Mouse (Mus musculus): ENCODE measurements at regions not wholly inside any gene's neighbourhood (a gene's known extent, or its start where the extent isn't known, plus 50 kb on each side); places are given as distances from the start of the nearest gene placed in this dataset.

DNA sequence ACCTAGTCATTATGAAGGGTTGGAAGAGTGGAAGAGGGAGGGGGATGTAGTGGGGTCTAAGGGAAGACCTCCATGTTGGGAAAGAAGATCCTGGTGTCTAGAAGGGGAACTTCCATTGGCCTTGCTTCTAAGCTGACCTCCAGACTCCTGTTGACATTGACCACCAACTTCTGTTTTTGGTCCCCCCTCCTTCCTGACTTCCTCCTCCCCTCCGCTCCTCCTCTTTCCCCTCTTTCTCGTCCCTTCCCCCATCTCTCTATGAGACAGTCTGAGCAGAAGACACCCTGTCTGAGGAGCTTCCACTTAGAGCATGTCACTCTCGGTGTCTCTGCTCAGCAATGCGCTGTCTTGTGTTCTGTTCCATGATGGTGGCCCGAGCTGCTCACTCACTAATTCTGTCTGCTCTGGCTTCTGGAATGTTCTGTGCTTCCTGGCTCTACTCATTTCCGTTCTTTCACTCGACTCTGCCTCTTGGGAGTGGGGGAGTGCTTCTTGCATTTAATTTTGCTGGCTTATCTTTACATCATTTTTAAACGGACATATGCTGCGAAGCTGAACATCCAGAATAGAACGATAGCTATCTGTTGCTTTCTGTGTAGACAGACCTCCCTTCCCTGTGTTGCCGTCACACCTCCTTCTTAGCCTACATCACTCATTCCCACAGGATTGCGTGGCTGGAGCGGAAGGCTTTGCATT, 148.7 kb downstream of the Tpra1 start:
- DNase-seq (ENCODE audit: extremely low spot score, low spot score), result no peak

GRCm38 (mm10) chr6:89052758-89053460, 150.9 kb downstream of the Tpra1 start:
- no peak for DNase-seq (ENCODE audit: extremely low spot score, low spot score)

DNA sequence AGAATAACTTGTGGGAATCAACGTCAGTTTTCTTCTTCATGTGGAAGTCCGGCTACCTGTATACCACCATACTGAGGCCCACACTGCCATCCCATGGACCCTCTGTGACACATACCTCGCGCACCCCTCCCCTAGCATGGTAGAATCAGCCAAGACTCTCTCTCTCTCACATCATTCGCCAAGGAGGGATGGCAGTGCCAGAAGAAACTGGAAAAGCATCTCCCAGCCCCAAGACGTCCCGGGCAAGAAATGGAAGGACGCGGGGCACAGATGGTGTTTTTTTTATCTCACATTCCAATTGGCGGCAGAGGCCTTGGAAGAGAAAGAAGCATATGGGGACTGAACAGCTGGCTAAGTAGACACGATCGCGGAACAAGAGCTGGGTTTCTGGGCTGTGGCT, 152.0 kb downstream of the Tpra1 start:
- DNase-seq (ENCODE audit: extremely low spot score, low spot score), result no peak

DNA sequence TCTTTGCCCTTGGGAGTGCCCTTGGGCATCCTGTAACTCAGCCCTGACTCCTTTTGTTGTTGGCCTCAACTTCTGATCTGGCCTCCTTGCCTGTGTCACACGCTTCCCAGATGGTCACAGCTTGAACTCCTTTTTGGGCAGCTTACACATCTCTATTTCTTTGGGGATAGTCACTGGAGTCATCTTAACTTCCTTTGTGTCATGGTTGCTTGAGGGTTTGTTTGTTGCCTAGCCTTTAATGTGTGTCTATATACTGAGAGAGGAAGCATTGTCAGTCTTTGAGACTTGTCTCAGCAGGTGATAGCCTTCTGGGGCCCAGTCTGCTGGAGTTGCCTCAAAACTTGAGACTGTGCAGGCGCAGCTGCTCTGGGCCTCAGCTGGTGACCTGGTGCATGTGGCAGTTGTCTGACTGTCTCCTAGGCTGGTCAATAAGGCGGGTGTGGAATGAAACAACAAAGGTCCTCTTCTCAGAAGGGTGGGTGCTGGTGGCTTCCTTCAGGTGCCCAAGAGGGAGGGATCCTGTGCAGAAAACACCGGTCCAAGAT, 157.5 kb downstream of the Tpra1 start:
- DNase-seq (ENCODE audit: extremely low spot score, low spot score), result no peak

GRCm38 (mm10) chr6:89064977-89065580, 163.0 kb downstream of the Tpra1 start:
- DNase-seq (ENCODE audit: extremely low spot score, low spot score), result no peak

- DNase-seq (ENCODE audit: extremely low spot score, low spot score), result no peak
Measured at GRCm38 (mm10) chr6:89066588-89066987, 164.5 kb downstream of the Tpra1 start.

- DNase-seq (ENCODE audit: extremely low spot score, low spot score), result no peak
Measured at GRCm38 (mm10) chr6:89068286-89068685, 166.2 kb downstream of the Tpra1 start.

GRCm38 (mm10) chr6:89069108-89069507, 167.1 kb downstream of the Tpra1 start:
- no peak for DNase-seq (ENCODE audit: extremely low spot score, low spot score)

- DNase-seq (ENCODE audit: extremely low spot score, low spot score), result peak; percentile 67
Measured at GRCm38 (mm10) chr6:89070011-89070410, 168.0 kb downstream of the Tpra1 start.

DNA sequence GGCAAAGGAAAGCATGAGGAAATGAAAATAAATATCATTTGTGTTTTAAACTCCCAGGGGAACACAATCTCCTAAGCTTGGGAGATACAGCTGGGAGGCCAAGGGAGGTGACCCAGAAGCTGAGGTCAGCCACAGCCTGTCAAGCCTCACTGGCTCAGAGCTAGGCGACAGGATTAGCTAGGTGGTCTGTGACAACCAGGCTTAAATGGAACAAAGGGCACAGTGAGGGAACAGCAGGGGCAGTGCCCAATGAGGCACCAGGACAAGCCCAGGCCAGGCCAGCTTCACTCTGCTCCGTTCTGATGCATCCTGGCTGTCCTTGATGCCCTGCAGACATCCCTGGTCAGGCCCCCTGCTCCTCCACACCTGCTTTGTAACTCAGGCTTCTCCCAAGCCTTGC, 169.7 kb downstream of the Tpra1 start:
- DNase-seq (ENCODE audit: extremely low spot score, low spot score), result no peak

- no peak for DNase-seq (ENCODE audit: extremely low spot score, low spot score)
Measured at GRCm38 (mm10) chr6:89072569-89072968, 170.5 kb downstream of the Tpra1 start.

GRCm38 (mm10) chr6:89081624-89082300, 179.7 kb downstream of the Tpra1 start:
- no peak for DNase-seq (ENCODE audit: extremely low spot score, low spot score)

DNA sequence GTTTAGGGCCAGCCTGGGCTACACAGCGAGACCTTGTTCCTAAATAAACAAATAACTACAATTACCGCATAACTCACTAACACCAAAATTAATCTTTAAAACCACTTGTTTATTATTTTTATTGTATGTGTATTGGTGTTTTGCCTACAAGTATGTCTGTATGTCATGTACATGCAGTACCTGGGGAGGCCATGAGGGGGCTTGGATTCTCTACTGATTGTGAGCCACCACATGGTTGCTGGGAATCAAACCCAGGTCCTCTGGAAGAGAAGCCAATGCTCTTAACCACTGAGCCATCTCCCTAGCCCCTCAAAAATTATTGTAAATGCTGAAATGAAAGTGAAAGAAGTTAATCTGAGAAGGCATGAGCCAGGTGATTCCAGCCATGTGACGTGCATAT, 182.4 kb downstream of the Tpra1 start:
- no peak for DNase-seq (ENCODE audit: extremely low spot score, low spot score)

DNA sequence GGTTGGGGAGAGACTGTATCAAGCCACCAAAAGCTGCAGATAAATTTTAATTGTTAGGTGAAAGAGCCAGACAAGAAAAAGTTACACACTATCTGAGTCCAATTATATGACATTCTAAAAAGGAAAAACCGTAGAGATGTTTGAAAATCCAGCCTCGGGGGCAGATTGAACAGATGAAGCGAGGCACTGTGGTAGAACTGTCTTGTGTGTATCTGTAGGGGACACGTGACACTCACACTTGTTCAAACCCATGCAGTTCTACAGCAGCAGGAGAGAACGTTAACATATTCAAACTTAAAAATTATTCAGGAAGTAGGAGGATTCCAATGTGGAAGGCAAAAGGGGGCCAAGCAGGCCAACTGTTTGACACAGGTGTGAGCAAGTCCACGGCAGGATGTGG, 183.1 kb downstream of the Tpra1 start:
- DNase-seq (ENCODE audit: extremely low spot score, low spot score), result no peak

GRCm38 (mm10) chr6:89087620-89088019, 185.6 kb downstream of the Tpra1 start:
- DNase-seq (ENCODE audit: extremely low spot score, low spot score), result no peak

DNA sequence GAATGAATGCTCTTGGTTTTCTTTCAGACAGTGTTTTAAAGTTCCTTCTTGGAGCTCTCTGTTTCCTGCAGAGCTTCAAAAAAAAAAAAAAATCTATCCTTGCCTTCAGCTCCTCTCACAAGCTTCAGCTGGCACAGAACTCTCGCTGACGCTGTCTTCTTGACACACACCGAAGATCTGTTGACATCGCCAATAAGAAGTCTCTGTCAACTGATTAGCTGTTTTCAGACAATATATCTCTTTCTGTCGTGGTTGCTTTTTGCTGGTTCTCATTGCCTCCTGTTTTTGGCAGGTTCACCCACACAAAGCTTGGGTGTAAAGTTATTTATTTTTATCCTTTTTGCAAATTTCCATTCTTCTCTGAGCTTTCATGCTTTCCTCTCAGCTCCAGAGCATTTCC, 188.0 kb downstream of the Tpra1 start:
- no peak for DNase-seq (ENCODE audit: extremely low spot score, low spot score)

DNA sequence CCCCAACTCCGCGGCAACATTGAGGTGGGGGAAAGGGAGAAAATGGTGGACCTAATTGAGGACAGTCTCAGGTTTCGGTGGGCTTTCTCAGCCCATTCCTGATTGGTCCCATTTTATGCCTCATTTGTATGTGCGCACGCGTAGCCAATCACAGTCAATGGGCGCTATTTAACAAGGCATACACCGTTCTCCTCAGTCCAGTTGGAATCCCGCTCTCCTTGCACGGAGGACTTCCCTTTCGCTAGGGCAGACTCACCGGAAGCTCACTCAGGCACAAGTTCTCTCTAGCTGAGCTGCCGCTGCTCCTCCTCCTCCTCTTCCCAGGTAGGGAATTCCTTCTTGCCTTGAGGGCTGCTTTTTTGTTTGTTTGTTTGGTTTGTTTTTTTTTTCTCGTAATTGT, 193.9 kb downstream of the Tpra1 start:
- DNase-seq (ENCODE audit: extremely low spot score, low spot score), result no peak

- DNase-seq (ENCODE audit: extremely low spot score, low spot score), result no peak
Measured at GRCm38 (mm10) chr6:89097531-89097930, 195.5 kb downstream of the Tpra1 start.

DNA sequence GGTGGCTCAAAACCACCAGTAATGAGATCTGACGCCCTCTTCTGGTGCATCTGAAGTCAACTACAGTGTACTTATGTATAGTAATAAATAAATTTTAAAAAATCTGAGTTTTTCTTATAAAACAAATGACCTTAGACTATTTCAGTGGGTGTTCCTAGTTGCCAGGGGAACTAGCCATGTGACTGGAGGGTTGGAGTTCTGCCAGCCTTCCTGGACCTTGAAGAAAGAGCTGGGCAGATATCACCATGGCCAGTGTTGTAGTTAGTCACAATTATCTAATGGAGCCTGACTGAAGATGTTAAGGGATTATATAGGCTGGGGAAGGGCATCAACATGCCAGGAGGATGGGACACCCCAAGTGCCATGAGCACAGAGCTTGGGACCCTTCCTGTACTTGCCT, 217.2 kb downstream of the Tpra1 start:
- DNase-seq (ENCODE audit: extremely low spot score, low spot score), result no peak

GRCm38 (mm10) chr6:89121023-89121745, 219.1 kb downstream of the Tpra1 start:
- DNase-seq (ENCODE audit: extremely low spot score, low spot score), result no peak

DNA sequence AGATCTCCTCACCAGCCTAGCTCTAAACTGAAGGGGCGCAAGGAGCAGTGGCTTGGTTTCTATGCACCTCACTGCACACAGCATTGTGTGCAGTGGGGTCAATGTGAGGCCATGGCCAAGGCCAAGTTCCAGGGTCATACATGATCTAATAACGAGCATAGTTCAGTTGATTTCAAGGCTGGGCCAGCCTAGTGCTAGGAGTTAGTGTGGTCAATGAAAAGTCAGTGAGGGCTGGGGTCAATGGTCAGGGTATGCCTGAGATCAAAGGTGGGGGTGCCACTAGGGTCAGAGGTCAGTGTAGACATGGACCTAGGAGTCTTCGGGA, 219.7 kb downstream of the Tpra1 start:
- no peak for DNase-seq (ENCODE audit: extremely low spot score, low spot score)

Data from neural tube, embryonic 10.5 days (tissue).